Mouse (Mus musculus): ENCODE data around the gene Cubn. TPM values are rescaled to one million over a fixed set of nuclear protein-coding genes. Genes with fewer than 3 reads are reported as not detected.

Cubn gene
- polyA plus RNA-seq, 1 experiment from 2014 or later: 0.23 TPM

DNA sequence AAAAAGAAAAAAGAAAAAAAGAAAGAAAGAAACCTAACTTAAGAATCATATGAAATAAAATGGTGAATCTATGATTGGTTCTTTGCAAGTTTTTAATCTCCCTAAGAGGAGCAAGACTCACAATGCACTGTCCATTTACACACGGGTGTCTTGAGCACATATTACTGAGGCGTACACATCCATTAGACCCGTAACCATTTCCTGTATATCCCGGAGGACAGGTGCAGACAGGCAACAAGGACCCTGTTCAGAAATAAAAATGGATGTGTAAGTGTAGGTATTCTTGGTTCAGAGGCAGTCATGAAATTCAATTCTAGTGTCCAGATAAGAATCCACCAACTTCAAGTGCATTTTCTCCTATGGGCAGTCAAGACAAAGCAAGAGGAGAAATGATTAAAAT lies 22.0 kb downstream of the Cubn start:
- 89% methylated on average over 4 of the region's 4 CpGs for WGBS
- no peak overlapping the region for H3K4me2 ChIP-seq (replicated peaks; ENCODE audit: low read depth, low read length)

DNA sequence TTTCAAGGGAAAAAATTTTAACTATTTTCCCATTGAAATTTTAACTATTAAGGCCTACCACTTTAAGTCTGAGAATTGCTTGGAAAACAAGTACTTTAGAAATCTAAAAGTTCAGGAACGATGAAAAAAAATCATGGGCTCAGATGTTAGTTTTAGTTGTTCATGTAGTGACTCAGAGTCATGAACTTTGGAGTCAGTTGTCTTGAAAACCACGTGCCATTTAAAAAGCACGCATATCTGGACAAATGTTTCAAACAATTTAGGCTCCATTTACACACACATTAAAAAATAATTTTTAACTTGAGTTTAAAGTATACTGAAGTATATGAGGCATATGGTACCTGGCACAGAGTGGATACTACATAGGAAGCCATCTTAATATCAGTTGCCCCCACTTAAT lies 24.9 kb downstream of the Cubn start:
- Histone ChIP-seq H3K9me3 (ENCODE audit: control insufficient read depth, low read length) (no peaks in the 10 kb centered on the region), H3K27ac (ENCODE audit: low read depth, low read length) (no peak overlapping the region), H3K27me3 (ENCODE audit: control insufficient read depth, insufficient read depth, low read length) (no peaks in the 10 kb centered on the region), H3K4me2 (replicated peaks; ENCODE audit: low read depth, low read length) (no peak overlapping the region), H3K4me3 (ENCODE audit: low read depth, low read length) (no peak overlapping the region), H3K4me1 (replicated peaks; ENCODE audit: control insufficient read depth, insufficient read depth, low read length) (no peaks in the 10 kb centered on the region), H3K36me3 (ENCODE audit: control insufficient read depth, insufficient read depth, low read length) (no peaks in the 10 kb centered on the region), H3K9ac (ENCODE audit: low read depth, low read length) (no peak overlapping the region)
- WGBS: 94% methylated on average over 3 of the region's 3 CpGs
- no peak for ATAC-seq (ENCODE audit: low FRiP score)
- DNase-seq (ENCODE audit: low spot score): no peak

More for the DNA sequence above, 22.0 kb downstream of the Cubn start:
- Histone ChIP-seq H3K27ac (ENCODE audit: low read depth, low read length) (no peak overlapping the region), H3K36me3 (ENCODE audit: control insufficient read depth, insufficient read depth, low read length) (no peaks in the 10 kb centered on the region), H3K9me3 (ENCODE audit: control insufficient read depth, low read length) (no peaks in the 10 kb centered on the region), H3K4me3 (ENCODE audit: low read depth, low read length) (no peak overlapping the region), H3K27me3 (ENCODE audit: control insufficient read depth, insufficient read depth, low read length) (no peaks in the 10 kb centered on the region), H3K9ac (ENCODE audit: low read depth, low read length) (no peak overlapping the region), H3K4me1 (replicated peaks; ENCODE audit: control insufficient read depth, insufficient read depth, low read length) (no peaks in the 10 kb centered on the region)
- no peak for DNase-seq (ENCODE audit: low spot score)
- ATAC-seq (ENCODE audit: low FRiP score): no peak

DNA sequence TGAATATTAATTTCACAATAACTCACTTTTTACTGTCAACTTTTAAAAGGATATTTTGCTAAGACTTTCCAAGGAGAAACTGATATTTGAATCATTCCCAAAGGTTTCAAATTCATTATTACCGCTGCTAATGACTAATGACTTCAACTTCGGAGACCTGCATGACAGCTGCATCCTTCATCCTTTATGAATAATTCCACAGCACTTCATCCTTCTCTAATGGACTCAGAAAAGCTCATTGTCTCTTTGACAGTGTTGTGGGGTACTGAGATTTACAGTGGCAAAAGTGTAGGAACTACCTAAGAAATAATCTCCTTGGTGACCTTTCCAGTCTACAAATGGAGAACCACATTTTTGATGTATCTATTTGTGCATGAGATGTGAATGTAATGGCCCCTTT lies 33.5 kb downstream of the Cubn start:
- no peak for ATAC-seq (ENCODE audit: low FRiP score)
- no peak overlapping the region for H3K9ac ChIP-seq (ENCODE audit: low read depth, low read length)
- H3K4me2 ChIP-seq (replicated peaks; ENCODE audit: low read depth, low read length): no peak overlapping the region
- no peaks in the 10 kb centered on the region for H3K36me3 ChIP-seq (ENCODE audit: control insufficient read depth, insufficient read depth, low read length)
- no peak for DNase-seq (ENCODE audit: low spot score)
- no peaks in the 10 kb centered on the region for H3K9me3 ChIP-seq (ENCODE audit: control insufficient read depth, low read length)
- 64% methylated on average over 2 of the region's 2 CpGs for WGBS
- no peak overlapping the region for H3K27ac ChIP-seq (ENCODE audit: low read depth, low read length)
- no peaks in the 10 kb centered on the region for H3K4me1 ChIP-seq (replicated peaks; ENCODE audit: control insufficient read depth, insufficient read depth, low read length)
- H3K27me3 ChIP-seq (ENCODE audit: control insufficient read depth, insufficient read depth, low read length): no peaks in the 10 kb centered on the region
- H3K4me3 ChIP-seq (ENCODE audit: low read depth, low read length): no peak overlapping the region

DNA sequence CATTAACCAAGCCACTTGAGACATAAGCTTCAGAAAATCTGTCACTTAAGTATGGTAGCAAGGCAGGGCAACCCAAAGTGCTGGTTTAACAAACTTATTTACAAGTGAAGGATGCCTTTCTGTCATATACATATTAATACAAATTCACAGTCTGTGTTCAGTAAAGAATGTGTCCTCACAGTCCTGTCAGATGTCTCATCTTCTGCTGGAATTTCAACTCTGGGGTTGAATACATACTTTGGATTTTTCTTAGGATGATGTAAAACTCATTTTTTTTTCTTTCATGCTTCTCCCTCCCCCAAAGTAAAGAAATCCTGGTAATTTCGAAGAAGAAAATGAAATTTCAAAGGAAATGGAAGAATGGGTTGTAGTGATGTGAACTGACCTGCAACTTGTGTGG lies 34.8 kb downstream of the Cubn start:
- H3K9ac ChIP-seq (ENCODE audit: low read depth, low read length): no peak overlapping the region
- no peaks in the 10 kb centered on the region for H3K4me1 ChIP-seq (replicated peaks; ENCODE audit: control insufficient read depth, insufficient read depth, low read length)
- H3K27me3 ChIP-seq (ENCODE audit: control insufficient read depth, insufficient read depth, low read length): no peaks in the 10 kb centered on the region
- no peaks in the 10 kb centered on the region for H3K36me3 ChIP-seq (ENCODE audit: control insufficient read depth, insufficient read depth, low read length)
- ATAC-seq (ENCODE audit: low FRiP score): no peak
- H3K4me2 ChIP-seq (replicated peaks; ENCODE audit: low read depth, low read length): no peak overlapping the region
- H3K27ac ChIP-seq (ENCODE audit: low read depth, low read length): no peak overlapping the region
- 82% methylated on average over 1 of the region's 1 CpGs for WGBS
- no peak for DNase-seq (ENCODE audit: low spot score)
- no peak overlapping the region for H3K4me3 ChIP-seq (ENCODE audit: low read depth, low read length)
- H3K9me3 ChIP-seq (ENCODE audit: control insufficient read depth, low read length): no peaks in the 10 kb centered on the region

DNA sequence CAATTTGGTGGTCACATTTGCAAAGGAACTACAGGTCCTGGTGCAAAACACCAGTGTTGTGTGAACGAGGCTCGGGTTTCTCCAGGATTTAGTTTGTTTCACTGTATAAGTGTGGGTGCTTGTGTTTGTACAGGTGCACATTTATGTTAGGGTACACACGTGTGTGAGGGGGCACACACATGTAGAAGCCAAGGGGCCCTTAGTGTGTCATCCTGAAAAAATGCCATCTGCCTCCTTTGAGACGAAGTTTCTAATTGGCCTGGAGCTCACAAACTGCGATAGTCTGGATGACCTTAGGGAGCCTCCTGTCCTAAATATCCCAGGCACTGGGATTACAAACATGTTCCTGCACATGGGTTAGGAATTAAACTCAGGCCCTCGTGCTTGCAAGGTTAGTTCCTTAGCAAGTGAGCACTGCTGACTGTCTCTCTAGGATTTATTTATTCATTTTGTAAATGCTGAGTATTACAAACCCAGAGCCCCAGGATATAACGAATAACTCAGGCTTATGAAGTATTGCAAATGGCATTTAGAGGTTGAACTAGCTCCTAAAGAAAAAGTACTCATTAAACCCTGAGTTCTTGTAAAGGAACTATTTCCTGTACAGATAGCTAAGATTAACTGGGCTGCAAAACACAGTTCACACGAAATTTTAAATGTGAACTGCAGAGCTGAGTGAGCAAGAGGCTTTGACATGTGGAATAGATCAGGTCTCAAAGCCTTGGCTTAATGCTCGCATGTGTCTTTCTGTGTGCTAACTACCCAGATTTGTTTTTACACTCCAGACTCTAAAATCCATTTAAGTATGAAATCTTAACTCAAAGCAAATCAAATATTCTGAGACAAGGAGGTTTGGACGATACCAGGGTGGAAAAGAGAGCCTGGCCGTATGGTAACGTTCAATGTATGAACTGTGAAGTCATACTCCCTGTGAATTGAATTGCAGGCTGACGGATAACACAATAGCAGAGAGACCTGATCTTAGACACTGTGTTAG lies 39.8 kb downstream of the Cubn start:
- Histone ChIP-seq H3K9me3 (ENCODE audit: control insufficient read depth, low read length) (no peaks in the 10 kb centered on the region), H3K9ac (ENCODE audit: low read depth, low read length) (no peak overlapping the region), H3K4me2 (replicated peaks; ENCODE audit: low read depth, low read length) (no peak overlapping the region), H3K36me3 (ENCODE audit: control insufficient read depth, insufficient read depth, low read length) (no peaks in the 10 kb centered on the region), H3K4me3 (ENCODE audit: low read depth, low read length) (no peak overlapping the region), H3K27ac (ENCODE audit: low read depth, low read length) (no peak overlapping the region), H3K4me1 (replicated peaks; ENCODE audit: control insufficient read depth, insufficient read depth, low read length) (no peaks in the 10 kb centered on the region), H3K27me3 (ENCODE audit: control insufficient read depth, insufficient read depth, low read length) (no peaks in the 10 kb centered on the region)
- DNase-seq (ENCODE audit: low spot score) (no peak), ATAC-seq (ENCODE audit: low FRiP score) (no peak)
- 70% methylated on average over 13 of the region's 13 CpGs for WGBS

DNA sequence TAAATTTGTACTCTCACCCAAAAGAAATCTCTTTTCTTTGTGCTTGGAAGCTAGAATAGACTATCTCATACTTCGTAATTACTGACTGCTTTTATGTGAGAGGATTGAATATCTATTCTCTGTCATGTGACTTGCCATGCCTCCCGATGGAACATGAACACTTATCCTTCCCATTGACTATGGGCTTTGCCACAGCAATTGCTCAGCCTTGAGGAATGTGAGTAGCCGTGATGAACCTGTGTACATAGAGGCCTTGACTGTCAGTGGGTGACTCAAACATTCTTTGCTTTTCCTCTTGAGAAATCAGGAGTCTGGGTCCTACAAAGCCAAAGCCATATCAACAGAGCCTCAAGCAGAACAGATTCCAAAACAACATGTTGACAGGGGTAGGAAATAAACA lies 40.7 kb downstream of the Cubn start:
- ATAC-seq (ENCODE audit: low FRiP score) (peak; percentile 60; the same call in 1 of the 2 replicates), DNase-seq (ENCODE audit: low spot score) (no peak)
- Histone ChIP-seq H3K4me2 (replicated peaks; ENCODE audit: low read depth, low read length) (no peak overlapping the region), H3K4me3 (ENCODE audit: low read depth, low read length) (no peak overlapping the region), H3K4me1 (replicated peaks; ENCODE audit: control insufficient read depth, insufficient read depth, low read length) (no peaks in the 10 kb centered on the region), H3K9ac (ENCODE audit: low read depth, low read length) (no peak overlapping the region), H3K9me3 (ENCODE audit: control insufficient read depth, low read length) (no peaks in the 10 kb centered on the region), H3K27me3 (ENCODE audit: control insufficient read depth, insufficient read depth, low read length) (no peaks in the 10 kb centered on the region), H3K36me3 (ENCODE audit: control insufficient read depth, insufficient read depth, low read length) (no peaks in the 10 kb centered on the region), H3K27ac (ENCODE audit: low read depth, low read length) (no peak overlapping the region)
- 74% methylated on average over 3 of the region's 3 CpGs for WGBS

DNA sequence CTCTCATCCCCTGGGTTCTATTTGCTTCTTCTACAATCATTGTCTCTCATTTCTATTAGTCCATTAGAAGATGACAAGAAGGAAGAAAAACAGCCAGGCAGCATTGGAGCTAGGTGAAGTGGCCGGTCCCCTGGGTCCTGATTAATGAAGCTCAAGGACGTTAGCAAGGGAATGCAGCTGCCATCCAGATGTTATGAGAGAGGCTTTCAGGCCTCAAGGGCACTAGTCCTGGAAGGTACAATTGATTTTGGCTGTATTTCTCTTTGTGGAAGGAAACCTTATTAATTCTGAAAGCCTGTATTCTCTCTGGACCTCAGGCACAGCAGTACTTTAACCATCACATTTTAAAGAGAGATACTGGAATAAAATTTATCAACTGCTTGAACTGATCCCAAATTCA lies 41.1 kb downstream of the Cubn start:
- peak; percentile 26 for DNase-seq (ENCODE audit: low spot score)
- Histone ChIP-seq H3K27ac (ENCODE audit: low read depth, low read length) (no peak overlapping the region), H3K9me3 (ENCODE audit: control insufficient read depth, low read length) (no peaks in the 10 kb centered on the region), H3K36me3 (ENCODE audit: control insufficient read depth, insufficient read depth, low read length) (no peaks in the 10 kb centered on the region), H3K4me2 (replicated peaks; ENCODE audit: low read depth, low read length) (no peak overlapping the region), H3K27me3 (ENCODE audit: control insufficient read depth, insufficient read depth, low read length) (no peaks in the 10 kb centered on the region), H3K4me3 (ENCODE audit: low read depth, low read length) (no peak overlapping the region), H3K9ac (ENCODE audit: low read depth, low read length) (no peak overlapping the region), H3K4me1 (replicated peaks; ENCODE audit: control insufficient read depth, insufficient read depth, low read length) (no peaks in the 10 kb centered on the region)
- 57% methylated on average over 2 of the region's 2 CpGs for WGBS
- peak; percentile 40; the same call in 1 of the 2 replicates for ATAC-seq (ENCODE audit: low FRiP score)

DNA sequence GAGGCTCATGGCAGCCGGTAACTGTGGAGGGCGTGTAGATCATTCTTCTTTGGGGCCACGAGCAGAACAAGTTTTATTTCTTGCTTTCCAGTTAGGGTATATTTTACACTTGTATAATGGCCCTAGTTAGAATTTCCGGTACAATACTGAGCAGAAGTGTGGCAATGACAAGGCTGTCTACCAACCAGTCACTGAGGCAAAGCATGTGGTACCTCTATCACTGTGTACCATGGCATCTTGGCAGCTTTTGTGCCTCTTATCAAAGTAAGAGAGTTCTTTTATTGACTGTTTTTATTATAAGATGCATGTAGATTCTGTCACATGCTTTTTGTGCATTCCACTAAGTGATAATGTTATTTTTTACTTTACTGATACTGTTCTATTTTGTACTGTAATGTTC lies 46.5 kb downstream of the Cubn start:
- no peak overlapping the region for H3K27ac ChIP-seq (ENCODE audit: low read depth, low read length)
- H3K27me3 ChIP-seq (ENCODE audit: control insufficient read depth, insufficient read depth, low read length): no peaks in the 10 kb centered on the region
- no peak for ATAC-seq (ENCODE audit: low FRiP score)
- no peak overlapping the region for H3K4me2 ChIP-seq (replicated peaks; ENCODE audit: low read depth, low read length)
- no peaks in the 10 kb centered on the region for H3K36me3 ChIP-seq (ENCODE audit: control insufficient read depth, insufficient read depth, low read length)
- WGBS: 94% methylated on average over 4 of the region's 4 CpGs
- H3K4me1 ChIP-seq (replicated peaks; ENCODE audit: control insufficient read depth, insufficient read depth, low read length): no peaks in the 10 kb centered on the region
- no peak overlapping the region for H3K9ac ChIP-seq (ENCODE audit: low read depth, low read length)
- H3K9me3 ChIP-seq (ENCODE audit: control insufficient read depth, low read length): no peaks in the 10 kb centered on the region
- DNase-seq (ENCODE audit: low spot score): no peak
- no peak overlapping the region for H3K4me3 ChIP-seq (ENCODE audit: low read depth, low read length)

DNA sequence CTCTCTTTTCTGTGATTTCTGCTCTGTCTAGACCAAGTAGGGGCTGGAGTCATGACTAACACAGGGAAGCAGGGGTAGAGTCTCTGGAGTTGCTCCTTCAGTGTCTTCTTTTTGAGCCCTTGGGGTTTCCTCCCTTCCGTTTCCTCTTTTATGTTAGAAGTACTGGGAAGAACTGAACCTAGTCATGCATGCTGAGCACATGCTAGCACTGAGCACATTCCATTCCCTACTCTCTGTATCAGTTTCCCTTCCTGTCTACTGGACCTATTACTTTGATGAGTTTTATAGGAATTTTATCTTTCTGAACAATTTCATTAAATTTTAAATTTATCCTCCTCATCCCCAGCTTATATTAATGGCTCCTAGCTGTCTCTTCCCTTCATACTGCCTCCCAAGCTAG lies 52.6 kb downstream of the Cubn start:
- no peak for ATAC-seq (ENCODE audit: low FRiP score)
- H3K4me2 ChIP-seq (replicated peaks; ENCODE audit: low read depth, low read length): no peak overlapping the region
- no peaks in the 10 kb centered on the region for H3K4me1 ChIP-seq (replicated peaks; ENCODE audit: control insufficient read depth, insufficient read depth, low read length)
- no peak overlapping the region for H3K27ac ChIP-seq (ENCODE audit: low read depth, low read length)
- 59% methylated on average over 1 of the region's 1 CpGs for WGBS
- no peak overlapping the region for H3K4me3 ChIP-seq (ENCODE audit: low read depth, low read length)
- no peak overlapping the region for H3K9ac ChIP-seq (ENCODE audit: low read depth, low read length)
- DNase-seq (ENCODE audit: low spot score): no peak
- no peaks in the 10 kb centered on the region for H3K27me3 ChIP-seq (ENCODE audit: control insufficient read depth, insufficient read depth, low read length)
- no peaks in the 10 kb centered on the region for H3K36me3 ChIP-seq (ENCODE audit: control insufficient read depth, insufficient read depth, low read length)
- H3K9me3 ChIP-seq (ENCODE audit: control insufficient read depth, low read length): no peaks in the 10 kb centered on the region

All from hindbrain, embryonic 11.5 days (tissue).